Mouse (Mus musculus) kidney, postnatal 14 days (tissue): ENCODE results near the gene Olfr688.
A peak's percentile ranks its signal among the peaks of the same experiment; 100 is the strongest.

Experiments
- DNase-seq: peaks from one replicate; pipeline ENCODE4 v3.0.0; 2022; ENCODE audit warnings: mixed read lengths

The Olfr688 gene

DNA sequence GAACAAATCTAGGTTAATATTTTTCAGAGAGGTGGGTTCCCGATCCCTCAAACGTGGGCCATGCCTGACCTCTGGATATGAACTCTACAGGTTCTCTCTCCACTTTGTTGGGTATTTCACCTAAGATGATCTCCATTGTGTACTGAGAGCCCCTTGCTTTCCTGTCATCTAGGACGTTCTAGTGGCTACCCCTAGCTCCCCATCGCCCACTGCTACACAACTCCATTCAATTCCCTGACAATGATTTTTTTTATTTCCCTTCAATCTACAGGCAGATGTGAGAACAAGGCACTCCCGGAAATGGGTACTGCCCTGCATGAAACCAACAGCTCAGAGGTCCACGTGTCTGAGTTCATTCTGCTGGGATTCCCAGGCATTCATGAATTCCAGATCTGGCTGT lies at the start of gene Olfr688:
Olfr688 (plus strand) TSS at position 301 of the 400 bp plus-strand sequence.
- no peak for DNase-seq

DNA sequence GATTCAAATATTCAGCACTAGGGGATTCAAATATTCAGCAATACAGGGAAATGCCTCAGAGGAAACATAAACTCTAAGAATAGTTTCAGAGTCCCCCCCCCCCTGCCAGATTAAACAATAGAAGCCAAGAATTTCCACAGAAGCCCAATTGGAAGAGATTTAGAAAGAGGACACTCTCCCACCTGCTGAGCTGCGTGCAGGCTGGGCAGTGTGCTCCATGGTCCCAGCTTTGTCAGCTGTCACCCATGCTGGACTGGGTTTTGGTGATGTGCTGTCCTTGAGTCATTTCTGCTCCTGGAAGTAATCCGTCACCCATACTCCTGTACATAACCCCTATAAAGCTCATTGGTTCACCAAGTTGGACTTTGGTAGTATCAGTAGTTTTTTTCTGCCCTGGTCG lies 40.2 kb upstream of the Olfr688 start:
- no peak for DNase-seq

DNA sequence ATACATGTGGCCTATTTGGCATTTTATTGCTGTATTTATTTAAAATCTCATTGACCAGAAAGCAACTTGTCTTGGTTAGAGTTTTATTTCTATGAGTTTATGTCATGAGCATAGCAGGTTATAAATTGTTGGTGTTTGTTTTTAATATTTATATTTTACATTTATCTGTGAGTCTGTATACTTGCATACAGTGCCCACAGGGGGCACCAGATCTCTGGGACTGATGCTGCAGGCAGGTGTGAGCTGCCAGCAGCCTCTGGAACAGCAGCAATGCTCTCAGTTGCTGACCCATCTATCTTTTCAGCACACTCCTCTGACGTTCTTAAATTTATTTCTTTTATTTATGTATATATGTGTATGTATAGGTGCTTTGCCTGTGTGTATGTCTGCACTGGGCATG lies 39.7 kb upstream of the Olfr688 start:
- no peak for DNase-seq

DNA sequence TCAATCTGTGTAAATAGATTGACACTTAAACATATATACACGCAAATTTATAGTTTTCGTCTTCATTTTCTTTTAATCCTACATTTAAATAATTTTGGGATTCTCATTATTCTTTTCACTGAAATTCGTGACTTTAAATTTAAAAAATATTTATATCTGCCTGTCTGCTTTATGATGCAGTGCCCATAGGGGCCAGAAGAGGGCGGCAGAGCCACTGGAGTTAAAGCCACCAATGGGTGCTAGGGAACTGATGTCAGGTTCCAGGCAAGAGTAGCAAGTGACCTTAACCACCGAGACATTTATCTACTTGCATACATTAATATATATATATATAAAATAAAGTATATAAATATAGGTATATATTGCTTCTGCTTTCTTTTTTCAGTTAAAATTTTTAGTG lies 31.2 kb upstream of the Olfr688 start:
- peak; percentile 8 for DNase-seq

DNA sequence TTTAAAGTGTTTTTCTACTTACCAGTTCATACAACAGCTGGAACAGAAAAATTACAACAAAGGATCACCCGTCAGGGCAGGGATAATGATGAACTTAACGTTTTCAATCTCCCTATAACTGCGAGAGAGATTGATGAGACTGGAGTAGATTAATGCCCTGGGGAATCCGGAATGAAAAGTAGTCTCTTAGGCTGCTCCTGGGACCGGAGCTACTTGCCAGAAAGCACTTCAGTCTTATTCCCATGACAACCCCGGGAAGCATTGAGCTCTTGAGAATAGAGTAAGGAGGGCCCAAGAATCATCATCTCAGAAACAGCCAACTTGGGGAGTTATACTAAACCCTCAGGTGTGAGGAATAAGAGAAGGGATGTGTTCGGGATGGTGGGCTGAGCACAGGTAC lies 15.5 kb upstream of the Olfr688 start:
- DNase-seq = no peak

DNA sequence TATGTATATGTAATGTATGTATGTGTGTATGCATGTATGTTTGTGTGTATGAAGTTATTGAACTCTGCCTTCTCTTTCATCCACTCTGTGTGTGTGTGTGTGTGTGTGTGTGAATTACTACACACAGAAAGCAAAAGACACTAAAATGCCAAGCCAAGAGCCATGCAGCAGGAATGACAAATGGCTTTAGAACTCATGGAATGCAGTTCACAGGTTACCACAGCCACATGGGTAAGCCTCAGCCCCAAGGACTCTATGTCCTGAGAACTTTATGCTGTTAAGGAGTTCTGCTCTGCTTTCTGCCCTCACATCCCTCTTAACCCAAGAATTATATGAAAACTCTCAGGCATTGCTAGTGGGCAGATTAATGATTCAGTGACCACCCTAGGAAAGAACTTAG lies 2.2 kb downstream of the Olfr688 start:
- DNase-seq = no peak

DNA sequence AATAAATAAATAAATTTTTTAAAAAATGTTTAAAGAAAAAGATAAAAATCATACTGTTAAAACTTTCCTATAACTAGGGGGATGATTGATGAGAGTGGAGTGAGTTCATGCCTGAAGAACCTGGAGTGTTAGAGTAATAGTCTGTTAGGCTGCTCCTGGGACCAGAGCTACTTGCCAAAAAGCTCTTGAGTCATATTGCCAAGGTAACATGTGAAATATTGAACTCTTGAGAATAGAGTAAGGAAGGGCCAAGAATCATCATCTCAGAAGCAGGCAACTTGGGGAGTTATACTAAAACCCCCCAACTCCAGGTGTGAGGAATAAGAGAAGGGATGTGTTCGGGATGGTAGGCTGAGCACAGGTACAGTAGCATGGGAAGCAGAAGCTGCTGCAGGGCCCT lies 23.0 kb downstream of the Olfr688 start, which contains the start of gene Olfr689:
Olfr689 (plus strand) TSS at position 301 of the 400 bp plus-strand sequence.
- no peak for DNase-seq

DNA sequence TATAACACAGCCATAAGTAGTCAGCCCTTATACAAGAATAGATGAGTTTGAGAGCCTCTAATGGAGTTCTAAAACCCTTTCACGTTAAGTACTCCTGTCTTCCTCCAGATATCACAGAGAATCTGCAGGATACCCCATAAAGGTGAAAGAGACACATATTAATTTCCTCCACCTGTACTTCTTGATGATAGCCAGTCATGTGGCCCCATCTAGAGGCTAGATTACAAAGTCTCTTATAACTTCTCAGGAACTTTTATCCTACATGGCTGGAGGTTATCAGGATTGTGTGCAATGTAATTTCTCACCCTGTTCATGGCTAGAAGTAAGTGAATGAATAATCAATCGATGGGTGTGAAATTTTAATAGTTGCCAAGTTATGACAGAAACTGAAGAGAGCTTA lies 37.4 kb downstream of the Olfr688 start:
- no peak for DNase-seq

DNA sequence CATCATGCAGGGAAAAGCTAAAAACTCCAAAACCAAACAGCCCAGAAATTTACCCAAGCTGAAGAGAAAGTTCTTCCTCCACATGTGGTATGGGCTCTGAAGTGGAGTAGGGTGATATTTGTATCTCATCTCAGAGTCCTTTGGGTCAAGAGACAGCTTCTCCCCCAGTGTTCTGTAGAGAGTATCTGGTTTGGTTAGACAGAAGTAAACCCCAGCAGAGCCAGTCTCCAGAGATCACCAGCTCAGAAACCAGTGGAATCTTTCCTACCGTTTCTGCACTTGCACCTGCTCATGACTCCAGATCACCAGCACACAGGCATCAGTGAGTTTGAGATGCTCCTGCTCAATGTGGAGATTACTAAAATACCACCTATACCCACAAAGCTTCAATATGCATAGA lies 46.1 kb downstream of the Olfr688 start, which contains the start of gene Olfr690:
Olfr690 (minus strand) TSS at position 101 of the 400 bp plus-strand sequence.
- no peak for DNase-seq
